Mouse (Mus musculus): Measurements from ENCODE around the gene Plscr5. TPM values are rescaled to one million over a fixed set of nuclear protein-coding genes. Genes with fewer than 3 reads are reported as not detected.

Gene Plscr5
- not detected for polyA plus RNA-seq (2017; shearing (Covaris generic))

DNA sequence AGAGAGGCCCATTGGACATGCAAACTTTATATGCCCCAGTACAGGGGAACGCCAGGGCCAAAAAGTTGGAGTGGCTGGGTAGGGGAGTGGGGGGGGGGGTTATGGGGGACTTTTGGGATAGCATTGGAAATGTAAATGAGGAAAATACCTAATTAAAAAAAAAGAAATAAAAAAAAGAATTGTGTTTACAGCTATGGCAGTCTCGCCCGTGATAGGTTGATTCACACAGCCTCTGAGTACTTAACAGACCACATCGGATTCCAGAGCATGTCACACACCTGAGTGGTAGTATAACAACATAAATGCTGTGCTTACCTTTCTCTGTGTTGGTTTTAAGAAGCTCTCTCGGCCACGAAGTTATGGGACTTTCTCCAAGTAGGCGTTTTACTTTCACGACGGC lies at the start of gene Plscr5:
Gene Plscr5 (plus strand): TSS at position 301 of the 400 bp plus-strand sequence.

DNA sequence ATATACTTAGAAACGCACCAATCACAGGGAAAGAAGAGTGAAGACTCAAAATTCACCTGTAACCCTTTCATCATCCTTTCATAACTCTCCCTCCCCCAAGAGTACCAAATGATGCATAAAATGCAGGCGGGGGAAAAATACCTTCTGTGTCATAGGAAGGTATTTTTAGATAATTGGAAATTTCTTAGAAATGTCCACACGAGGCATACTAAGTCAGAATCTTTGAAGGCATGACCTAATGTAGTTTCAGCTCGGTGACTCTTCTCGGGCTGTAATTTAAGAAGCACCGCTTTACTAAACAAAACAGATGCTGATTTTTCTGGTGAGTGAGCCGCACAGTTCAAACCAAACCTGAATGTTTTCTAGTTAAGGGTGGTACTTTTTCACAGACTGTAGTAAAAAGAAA lies 56.7 kb downstream of the Plscr5 start, which contains the start of gene Plscr1:
Gene Plscr1 (plus strand): TSS at position 304 of the 406 bp plus-strand sequence.

Other genes starting within 250 kb of the Plscr5 start
- 10 to 100 TPM; 51.0 to 64.9 TPM for gene Plscr1, start 56.8 kb downstream of the Plscr5 start, polyA plus RNA-seq (2017; shearing (Covaris generic))
- gene Plscr2, start 82.7 kb downstream of the Plscr5 start, polyA plus RNA-seq (2017; shearing (Covaris generic)), result 1 to 10 TPM in 1 of 2 experiments, under 1 TPM in 1; 0.92 to 3.4 TPM
- gene 1700057G04Rik, start 116.4 kb downstream of the Plscr5 start, polyA plus RNA-seq (2017; shearing (Covaris generic)), result under 1 TPM in 1 of 2 experiments, not detected in 1; 0.30 TPM